Mouse (Mus musculus) urinary bladder, adult 18-20 months (tissue): ENCODE measurements around the gene Med12l.

ENCODE experiments used
- DNase-seq, 2 experiments: peaks; one replicate each; pipeline ENCODE4 v3.0.0; 2022; ENCODE audit warnings: low spot score in 2 of 2, mixed read lengths in 2 of 2

Gene Med12l

DNA sequence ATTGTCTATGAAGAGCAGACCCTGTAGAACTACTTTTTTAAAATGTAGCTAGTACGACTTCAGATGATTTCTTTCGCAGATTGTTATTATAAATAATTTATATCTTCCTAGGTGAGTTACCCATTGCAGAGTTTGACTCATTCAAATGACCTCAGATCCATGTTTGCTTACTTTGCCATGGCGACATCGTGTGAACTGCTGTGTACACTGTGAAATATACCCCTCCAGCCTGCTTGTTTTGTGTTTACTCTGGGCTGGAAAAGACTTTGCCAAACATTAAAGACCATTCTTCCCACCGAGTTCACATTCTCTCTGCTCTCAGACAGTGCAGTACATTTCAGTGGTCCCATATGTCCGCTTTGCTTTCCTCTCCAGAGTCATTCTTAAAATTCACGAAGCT is 310.5 kb downstream of the Med12l start:
- DNase-seq = no peak

DNA sequence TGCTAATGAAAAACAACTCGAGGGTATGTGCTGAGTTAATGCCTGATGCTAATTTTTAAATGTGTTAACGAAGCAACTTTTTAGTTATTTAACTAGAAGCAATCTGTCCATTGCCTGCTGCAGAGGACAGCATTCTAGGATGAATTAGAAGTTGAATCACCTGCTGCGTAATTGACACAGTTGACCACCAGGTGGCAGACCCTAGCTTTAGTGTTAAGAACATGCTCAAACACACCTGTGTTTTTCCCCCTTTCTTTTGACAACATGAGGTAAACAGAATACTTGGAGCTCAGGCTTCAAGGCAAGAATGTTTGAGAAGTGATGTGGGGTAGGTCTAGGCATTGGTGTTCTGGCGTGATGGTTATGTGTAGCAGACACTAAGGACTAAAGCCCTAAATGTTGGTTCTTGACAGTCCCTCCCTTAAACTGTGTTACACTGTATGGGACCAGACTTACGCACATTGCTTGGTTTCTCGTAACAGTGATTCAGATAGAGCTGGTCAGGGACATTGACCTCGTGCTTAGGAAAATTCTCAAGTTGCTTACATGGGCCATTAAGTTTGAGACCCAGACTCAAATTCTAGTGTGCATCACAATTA is 315.8 kb downstream of the Med12l start:
- peak; percentile 35 to 61 for DNase-seq

DNA sequence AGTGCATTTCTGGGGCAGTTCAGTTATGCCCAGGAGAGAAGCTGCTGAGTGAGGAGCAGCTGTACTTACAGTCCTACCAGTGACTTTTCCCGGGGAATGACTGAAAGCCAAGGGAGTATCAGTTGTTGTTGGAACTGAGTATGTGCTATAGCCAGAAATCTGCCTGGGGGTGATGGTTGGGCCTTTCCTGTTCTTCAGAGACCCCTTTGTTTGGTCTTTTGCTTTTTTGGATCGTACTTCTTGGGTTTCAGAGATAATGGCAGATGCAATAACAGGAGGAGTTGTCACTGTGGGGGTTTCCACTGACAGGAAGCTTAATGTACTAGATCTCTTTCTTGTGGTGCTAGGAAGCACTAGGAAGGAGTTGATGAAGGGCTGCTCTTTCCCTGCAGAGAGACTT is 322.9 kb downstream of the Med12l start:
- no peak for DNase-seq

DNA sequence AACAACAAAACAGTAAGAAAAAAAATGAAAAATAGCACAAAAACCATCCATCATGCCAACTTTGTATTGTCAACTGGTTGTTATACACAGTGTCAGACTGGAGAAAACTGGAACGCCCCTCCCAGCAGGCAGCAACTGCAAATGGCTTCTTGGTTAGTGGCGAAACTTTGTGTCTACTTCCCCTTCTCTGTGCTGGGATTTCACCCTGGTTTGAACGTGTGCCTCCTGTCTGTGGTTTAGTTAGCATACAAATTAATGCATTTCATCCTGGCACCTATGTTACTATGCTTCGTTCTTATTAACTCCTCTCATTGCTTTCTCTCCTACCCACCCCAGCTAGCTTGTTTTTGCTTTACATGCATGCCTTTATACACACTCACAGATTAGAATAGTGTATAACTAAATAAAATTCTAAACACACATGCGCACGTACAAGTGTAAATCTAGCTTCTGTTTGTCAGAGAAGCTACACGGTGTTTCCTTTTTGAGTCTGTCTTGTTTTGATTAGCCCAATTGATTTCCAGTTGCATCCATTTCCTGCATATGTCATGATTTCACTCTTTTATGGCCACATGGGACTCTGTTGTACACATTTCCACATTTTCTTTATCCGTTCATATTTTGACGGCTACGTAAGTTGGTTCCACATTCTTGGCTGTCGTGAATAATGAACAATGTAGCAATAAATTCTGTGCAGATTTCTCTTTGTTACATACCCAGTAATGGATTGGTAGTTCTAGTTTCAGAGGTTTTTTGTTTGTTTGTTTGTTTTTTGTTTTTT is 336.2 kb downstream of the Med12l start:
- DNase-seq = no peak

DNA sequence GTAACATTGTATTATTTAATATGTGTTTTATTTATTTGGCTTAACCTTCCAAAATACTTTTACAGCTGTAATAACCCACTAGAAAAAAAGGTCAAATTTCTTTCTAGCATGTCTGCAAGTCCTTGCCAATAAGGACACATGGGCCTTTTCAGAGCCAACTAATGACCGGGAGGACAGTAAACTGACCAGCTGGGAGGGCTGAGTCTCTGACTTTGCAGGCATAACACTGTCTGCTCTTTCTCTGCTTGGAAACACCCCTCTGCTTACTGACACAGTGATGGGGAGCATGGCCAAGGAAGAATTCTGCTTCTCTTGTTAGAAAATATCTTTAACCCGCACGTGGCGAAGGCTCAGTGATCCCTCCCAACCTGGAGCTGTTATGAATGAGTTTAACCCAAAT is 337.4 kb downstream of the Med12l start:
- DNase-seq = peak in 1 of 2 experiments; percentile 34

DNA sequence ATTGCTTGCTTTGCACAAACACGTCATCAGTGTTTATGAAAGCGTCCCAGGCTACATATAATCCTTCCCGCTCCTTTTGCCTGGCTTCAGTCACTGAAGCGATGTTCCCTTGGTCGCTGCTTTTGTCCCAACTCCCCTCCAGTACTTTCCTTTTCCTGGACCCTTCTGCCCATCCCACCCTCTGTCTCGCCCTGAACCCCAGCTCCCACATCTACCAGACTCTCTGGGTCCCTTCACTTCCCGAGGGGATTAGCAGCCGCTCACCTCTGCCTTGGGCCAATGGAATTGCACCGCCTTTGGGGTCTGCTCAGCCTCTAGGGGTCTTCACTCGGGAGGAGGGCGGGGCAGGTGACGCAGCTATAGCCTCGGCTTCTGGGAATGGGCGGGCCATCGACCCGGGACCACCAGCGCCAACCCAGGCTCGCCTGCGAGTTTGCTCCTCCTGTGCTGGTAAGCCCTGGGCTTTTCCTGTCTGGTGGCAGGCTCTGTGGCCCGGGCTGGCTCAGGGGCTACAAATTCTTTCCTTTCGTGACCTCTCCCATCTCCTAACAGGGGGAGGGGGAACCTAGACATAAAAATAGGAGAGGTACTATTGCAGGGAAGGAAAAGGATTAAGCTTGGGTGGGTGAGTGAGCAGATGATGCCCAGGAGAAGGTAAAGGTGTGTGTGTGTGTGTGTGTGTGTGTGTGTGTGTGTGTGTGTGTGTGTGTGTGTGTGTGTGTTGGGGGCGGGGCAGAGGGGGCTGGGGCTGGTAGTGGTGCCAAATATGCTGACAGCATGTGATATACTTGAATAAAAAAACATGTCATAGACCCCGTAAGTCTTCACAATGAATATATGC is 338.7 kb downstream of the Med12l start, which contains the start of gene Igsf10:
TSS of gene Igsf10 (minus strand) at position 330 of the 841 bp plus-strand sequence.
- peak; percentile 27 to 43 for DNase-seq

DNA sequence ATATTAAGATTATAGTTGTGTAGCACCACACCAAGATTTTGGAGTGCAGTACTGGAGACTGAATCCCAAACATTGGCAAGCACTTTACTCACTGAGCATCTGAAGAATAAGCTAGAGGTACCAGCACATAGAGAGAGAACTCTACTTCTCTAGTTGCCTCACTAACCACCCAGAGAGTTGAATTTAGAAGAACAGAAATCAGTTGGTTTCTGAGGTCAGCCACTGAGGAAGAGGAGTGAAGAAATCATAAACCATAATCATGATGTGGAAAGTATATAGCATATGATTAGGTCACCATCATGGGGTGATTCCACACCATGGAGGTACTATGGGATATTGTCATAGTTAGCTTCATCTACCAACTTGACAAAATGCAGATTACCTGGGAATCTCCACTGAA is 346.1 kb downstream of the Med12l start:
- no peak for DNase-seq

DNA sequence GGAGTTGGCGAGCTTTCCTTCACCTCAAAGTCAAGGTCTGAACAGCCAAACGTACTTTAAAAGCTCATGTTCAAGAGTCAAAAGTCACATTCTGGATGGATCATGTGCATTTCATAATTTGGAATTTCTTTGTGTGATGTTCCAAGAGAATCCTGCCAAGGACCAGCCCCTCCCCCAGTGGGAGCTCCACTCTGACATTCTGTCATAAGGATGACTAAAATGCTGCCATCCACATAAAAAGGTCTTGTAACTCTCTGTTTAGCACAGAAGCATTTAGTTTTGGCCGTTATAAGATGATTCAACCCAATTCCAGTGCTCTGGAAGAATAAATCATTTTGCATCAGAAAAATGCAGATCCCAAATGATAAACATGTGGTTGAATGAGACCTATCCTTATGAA is 348.5 kb downstream of the Med12l start:
- no peak for DNase-seq

DNA sequence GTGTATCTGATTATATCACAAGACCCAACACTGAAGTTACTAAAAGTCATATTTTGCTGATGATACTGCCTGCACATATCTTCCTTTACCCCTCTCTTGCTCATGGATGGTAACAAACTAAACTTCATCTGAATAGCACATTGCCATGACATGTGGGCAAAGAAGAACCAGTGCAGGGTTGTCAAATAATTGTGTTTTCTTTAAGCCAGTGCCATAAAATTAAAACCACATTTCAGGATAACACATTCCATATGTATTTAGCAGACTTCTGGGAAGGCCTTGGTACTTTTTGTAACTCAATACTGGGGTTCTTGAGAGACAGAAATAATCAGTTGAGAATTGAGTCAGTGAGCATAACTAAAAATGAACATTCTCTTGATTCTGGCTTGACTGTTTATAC is 354.5 kb downstream of the Med12l start:
- DNase-seq = no peak

DNA sequence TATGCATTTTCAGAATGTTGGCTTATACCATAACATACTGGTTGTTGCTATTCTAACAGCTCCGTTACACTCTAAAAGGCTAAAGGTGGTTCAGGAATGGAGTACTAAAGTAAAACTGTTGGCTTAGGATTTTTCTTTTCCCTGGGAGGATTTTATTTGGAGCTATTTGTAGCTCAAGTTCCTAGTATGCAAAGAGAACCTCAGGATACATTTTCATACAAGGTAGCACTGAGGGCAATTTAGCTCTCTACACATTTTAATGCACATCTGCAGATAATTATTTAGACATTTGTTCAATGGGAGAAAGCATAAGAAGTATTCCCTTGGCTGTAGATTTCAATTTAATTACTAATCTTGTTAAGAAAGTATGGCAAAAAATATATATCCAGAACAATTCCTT is 356.3 kb downstream of the Med12l start:
- DNase-seq = no peak
